Mouse (Mus musculus): Measurements from ENCODE around the gene Ehd1.

Gene Ehd1

GRCm38 (mm10) chr19:6333761-6334595 is 57.5 kb downstream of the Ehd1 start:
- peak; percentile 5 for DNase-seq (ENCODE audit: low spot score)

GRCm38 (mm10) chr19:6334673-6335457 is 58.3 kb downstream of the Ehd1 start, which contains the start of gene Men1:
TSS of gene Men1 (plus strand) at chr19:6334979.
- peak; percentile 99 for DNase-seq (ENCODE audit: low spot score)

- peak; percentile 15 for DNase-seq (ENCODE audit: low spot score)
Observed at GRCm38 (mm10) chr19:6335458-6335827, 58.9 kb downstream of the Ehd1 start.

GRCm38 (mm10) chr19:6336920-6337319 is 60.4 kb downstream of the Ehd1 start:
- DNase-seq (ENCODE audit: low spot score) = no peak

GRCm38 (mm10) chr19:6338171-6338570 is 61.6 kb downstream of the Ehd1 start:
- DNase-seq (ENCODE audit: low spot score) = no peak

GRCm38 (mm10) chr19:6338716-6339115 is 62.2 kb downstream of the Ehd1 start:
- no peak for DNase-seq (ENCODE audit: low spot score)

- no peak for DNase-seq (ENCODE audit: low spot score)
Observed at GRCm38 (mm10) chr19:6339191-6339590, 62.7 kb downstream of the Ehd1 start.

GRCm38 (mm10) chr19:6339890-6340504 is 63.5 kb downstream of the Ehd1 start:
- DNase-seq (ENCODE audit: low spot score) = no peak

- DNase-seq (ENCODE audit: low spot score) = peak; percentile 83
Observed at GRCm38 (mm10) chr19:6340524-6341452, 64.3 kb downstream of the Ehd1 start, which contains the start of gene Map4k2. TSS of gene Map4k2 (plus strand) at chr19:6341135.

GRCm38 (mm10) chr19:6341453-6342077 is 65.0 kb downstream of the Ehd1 start:
- peak; percentile 11 for DNase-seq (ENCODE audit: low spot score)

GRCm38 (mm10) chr19:6342276-6342933 is 65.9 kb downstream of the Ehd1 start:
- no peak for DNase-seq (ENCODE audit: low spot score)

GRCm38 (mm10) chr19:6343066-6343925 is 66.8 kb downstream of the Ehd1 start:
- no peak for DNase-seq (ENCODE audit: low spot score)

GRCm38 (mm10) chr19:6343996-6344395 is 67.5 kb downstream of the Ehd1 start:
- DNase-seq (ENCODE audit: low spot score) = no peak

GRCm38 (mm10) chr19:6346023-6346422 is 69.5 kb downstream of the Ehd1 start:
- DNase-seq (ENCODE audit: low spot score) = no peak

GRCm38 (mm10) chr19:6346661-6347060 is 70.1 kb downstream of the Ehd1 start:
- DNase-seq (ENCODE audit: low spot score) = no peak

GRCm38 (mm10) chr19:6347615-6348014 is 71.1 kb downstream of the Ehd1 start:
- no peak for DNase-seq (ENCODE audit: low spot score)

GRCm38 (mm10) chr19:6348717-6349116 is 72.2 kb downstream of the Ehd1 start:
- peak; percentile 33 for DNase-seq (ENCODE audit: low spot score)

GRCm38 (mm10) chr19:6349215-6349983 is 72.9 kb downstream of the Ehd1 start:
- peak; percentile 54 for DNase-seq (ENCODE audit: low spot score)
